Comparison of ENCODE assay signal across 22 mouse cellular contexts in genomic region chr15:98883661-98884060, GRCm38 (mm10). TPM values are rescaled to one million over a fixed set of nuclear protein-coding genes. Genes with fewer than 3 reads are reported as not detected.
DNase-seq lines count a peak whose midpoint lies in the region; ATAC-seq and TF ChIP-seq lines count a peak whose summit lies in the region.
"Had no signal": no experiment of that assay in that cellular context is flagged by ENCODE, and none has a peak within 500 bp of the region (broad histone marks: within the 10 kb centered on the region; RNA-seq: fewer than 3 reads in every experiment).

No protein-coding gene starts in this region.

- no peaks in the 10 kb centered on the region for H3K27me3 ChIP-seq in kidney, adult 2 months (replicated peaks; ENCODE audit: control insufficient read depth, insufficient read depth, low read length)
- H3K27me3 ChIP-seq in intestine, embryonic 15.5 days (replicated peaks): no peaks in the 10 kb centered on the region
- no peaks in the 10 kb centered on the region for H3K27me3 ChIP-seq in intestine, embryonic 16.5 days (replicated peaks; ENCODE audit: control insufficient read depth, insufficient read depth, low read length)
- H3K27me3 ChIP-seq in liver, embryonic 13.5 days: peaks cover 14% of the 10 kb centered on the region; the same call in 1 of the 2 replicates
- H3K27me3 ChIP-seq: embryonic facial prominence, embryonic 13.5 days; forebrain, embryonic 15.5 days; heart, embryonic 12.5 days; stomach, embryonic 15.5 days had no signal

- ATAC-seq in intestine, embryonic 15.5 days: peak; percentile 34; the same call in 1 of the 2 replicates
- ATAC-seq in intestine, embryonic 16.5 days: peak; percentile 41
- ATAC-seq in liver, embryonic 13.5 days (ENCODE audit: low read depth): no peak
- ATAC-seq: forebrain, embryonic 15.5 days had no signal

- TF ChIP-seq CTCF in kidney, adult 2 months (conservative IDR thresholded peaks at IDR 0.05; ENCODE audit: insufficient read depth, insufficient read length, low read depth, low read length): no peak

- peaks cover 9% of the 10 kb centered on the region; the same call in 1 of the 2 replicates for H3K4me1 ChIP-seq in kidney, adult 2 months (ENCODE audit: control insufficient read depth, insufficient read depth, low read length)
- H3K4me1 ChIP-seq in intestine, embryonic 15.5 days (replicated peaks): 0 out of 2 replicates have a peak, but pooled peaks cover 7% of the 10 kb centered on the region
- peaks cover 5% of the 10 kb centered on the region for H3K4me1 ChIP-seq in intestine, embryonic 16.5 days (ENCODE audit: control insufficient read depth, insufficient read depth, low read length)
- peaks cover 29% of the 10 kb centered on the region for H3K4me1 ChIP-seq in liver, embryonic 13.5 days (replicated peaks)

- peak; percentile 93 for DNase-seq in kidney, adult 2 months
- DNase-seq in kidney, postnatal 10 days: no peak
- no peak for DNase-seq in liver, embryonic 13.5 days
- no peak for DNase-seq in left cerebral cortex, adult 9 months (ENCODE audit: low spot score in 2 of 2)
- DNase-seq in spleen, postnatal 14 days (ENCODE audit: low spot score in 2 of 2): no peak
- DNase-seq: B cell, adult 2 months; cerebellum, adult 11 months; cerebellum, adult 9-11 months; heart, adult 2 months; layer of hippocampus, adult 9-11 months; lung, adult 2 months; lung, postnatal 14 days; midbrain, embryonic 14.5 days; thymus, postnatal 14 days had no signal

- no peaks in the 10 kb centered on the region for H3K36me3 ChIP-seq in kidney, adult 2 months (ENCODE audit: control insufficient read depth, insufficient read depth, low read length)
- no peaks in the 10 kb centered on the region for H3K36me3 ChIP-seq in intestine, embryonic 15.5 days
- H3K36me3 ChIP-seq in intestine, embryonic 16.5 days (ENCODE audit: control insufficient read depth, insufficient read depth, low read length): no peaks in the 10 kb centered on the region
- H3K36me3 ChIP-seq in liver, embryonic 13.5 days: no peaks in the 10 kb centered on the region
- H3K36me3 ChIP-seq: embryonic facial prominence, embryonic 13.5 days; forebrain, embryonic 15.5 days; heart, embryonic 12.5 days; stomach, embryonic 15.5 days had no signal

- H3K9me3 ChIP-seq in intestine, embryonic 15.5 days: no peaks in the 10 kb centered on the region
- no peaks in the 10 kb centered on the region for H3K9me3 ChIP-seq in intestine, embryonic 16.5 days (ENCODE audit: control insufficient read depth, low read length)
- H3K9me3 ChIP-seq in liver, embryonic 13.5 days (replicated peaks): no peaks in the 10 kb centered on the region
- H3K9me3 ChIP-seq: embryonic facial prominence, embryonic 13.5 days; forebrain, embryonic 10.5 days; forebrain, embryonic 15.5 days; heart, embryonic 12.5 days; stomach, embryonic 15.5 days had no signal

- H3K4me3 ChIP-seq in kidney, adult 2 months (ENCODE audit: insufficient read depth, low read depth, low read length): no peak overlapping the region
- no peak overlapping the region for H3K4me3 ChIP-seq in intestine, embryonic 15.5 days (replicated peaks)
- no peak overlapping the region for H3K4me3 ChIP-seq in intestine, embryonic 16.5 days (ENCODE audit: low read length)
- H3K4me3 ChIP-seq in liver, embryonic 13.5 days (replicated peaks): no peak overlapping the region
- H3K4me3 ChIP-seq: embryonic facial prominence, embryonic 13.5 days; forebrain, embryonic 10.5 days; forebrain, embryonic 15.5 days; heart, adult 2 months; heart, embryonic 12.5 days; stomach, embryonic 15.5 days had no signal

- no peak overlapping the region for H3K4me2 ChIP-seq in intestine, embryonic 15.5 days (replicated peaks)
- no peak overlapping the region for H3K4me2 ChIP-seq in intestine, embryonic 16.5 days (ENCODE audit: low read depth, low read length)
- no peak overlapping the region for H3K4me2 ChIP-seq in liver, embryonic 13.5 days
- H3K4me2 ChIP-seq: embryonic facial prominence, embryonic 13.5 days; forebrain, embryonic 15.5 days; heart, embryonic 12.5 days; hindbrain, embryonic 14.5 days; stomach, embryonic 15.5 days had no signal

- no peak for TF ChIP-seq POLR2A in kidney, adult 2 months (IDR thresholded peaks at IDR 0.05; ENCODE audit: low read depth, low read length)

- H3K9ac ChIP-seq in intestine, embryonic 15.5 days: no peak overlapping the region
- H3K9ac ChIP-seq in intestine, embryonic 16.5 days (ENCODE audit: low read depth, low read length): no peak overlapping the region
- H3K9ac ChIP-seq in liver, embryonic 13.5 days: no peak overlapping the region
- H3K9ac ChIP-seq: embryonic facial prominence, embryonic 13.5 days; forebrain, embryonic 15.5 days; heart, embryonic 12.5 days; hindbrain, embryonic 14.5 days; stomach, embryonic 15.5 days had no signal

- H3K27ac ChIP-seq in kidney, adult 2 months (ENCODE audit: insufficient read depth, low read depth, low read length): peak overlapping the region; percentile 94
- H3K27ac ChIP-seq in intestine, embryonic 15.5 days: peak overlapping the region; percentile 64
- peak overlapping the region; percentile 82 for H3K27ac ChIP-seq in intestine, embryonic 16.5 days (ENCODE audit: low read length)
- peak overlapping the region; percentile 13; the same call in 1 of the 2 replicates for H3K27ac ChIP-seq in liver, embryonic 13.5 days
- H3K27ac ChIP-seq: embryonic facial prominence, embryonic 13.5 days; forebrain, embryonic 10.5 days; forebrain, embryonic 15.5 days; heart, adult 2 months; hindbrain, embryonic 14.5 days; stomach, embryonic 15.5 days had no signal

RNA-seq across cellular contexts. Expression of gene Rhebl1, which starts 10.7 kb away (rescaled TPM):
- polyA plus RNA-seq in kidney, adult 2 months (2012; rRNA removed): 6.4 and 7.1 TPM in 2 replicates
- 10.8 and 12.5 TPM in 2 replicates for polyA plus RNA-seq in intestine, embryonic 15.5 days (2015; fragmentation: Nextera tagmentation; extraction: Ambion mirVana)
- polyA plus RNA-seq in intestine, embryonic 16.5 days (2015; fragmentation: Nextera tagmentation; extraction: Ambion mirVana): 11.3 and 12.3 TPM in 2 replicates
- 4.0 and 4.2 TPM in 2 replicates for polyA plus RNA-seq in liver, embryonic 13.5 days (2015; fragmentation: Nextera tagmentation; extraction: Ambion mirVana)

RNA-seq across cellular contexts. Expression of gene Kmt2d, which starts 12.7 kb away (rescaled TPM):
- 18.8 and 20.8 TPM in 2 replicates for polyA plus RNA-seq in kidney, adult 2 months (2012; rRNA removed)
- 9.6 and 10.4 TPM in 2 replicates for polyA plus RNA-seq in intestine, embryonic 15.5 days (2015; fragmentation: Nextera tagmentation; extraction: Ambion mirVana)
- polyA plus RNA-seq in intestine, embryonic 16.5 days (2015; fragmentation: Nextera tagmentation; extraction: Ambion mirVana): 7.7 and 7.9 TPM in 2 replicates
- polyA plus RNA-seq in liver, embryonic 13.5 days (2015; fragmentation: Nextera tagmentation; extraction: Ambion mirVana): 4.0 and 4.2 TPM in 2 replicates

RNA-seq across cellular contexts. Expression of gene Dhh, which starts 14.7 kb away (rescaled TPM):
- polyA plus RNA-seq in kidney, adult 2 months (2012; rRNA removed): 1.2 and 1.5 TPM in 2 replicates
- 0.96 and 1.1 TPM in 2 replicates for polyA plus RNA-seq in intestine, embryonic 15.5 days (2015; fragmentation: Nextera tagmentation; extraction: Ambion mirVana)
- polyA plus RNA-seq in intestine, embryonic 16.5 days (2015; fragmentation: Nextera tagmentation; extraction: Ambion mirVana): 0.83 and 1.6 TPM in 2 replicates
- polyA plus RNA-seq in liver, embryonic 13.5 days (2015; fragmentation: Nextera tagmentation; extraction: Ambion mirVana): 0.12 and 0.16 TPM in 2 replicates

RNA-seq across cellular contexts. Expression of gene Lmbr1l, which starts 34.4 kb away (rescaled TPM):
- 36.1 and 50.2 TPM in 2 replicates for polyA plus RNA-seq in kidney, adult 2 months (2012; rRNA removed)
- 18.6 and 19.0 TPM in 2 replicates for polyA plus RNA-seq in intestine, embryonic 15.5 days (2015; fragmentation: Nextera tagmentation; extraction: Ambion mirVana)
- 20.4 and 23.6 TPM in 2 replicates for polyA plus RNA-seq in intestine, embryonic 16.5 days (2015; fragmentation: Nextera tagmentation; extraction: Ambion mirVana)
- 3.2 and 3.9 TPM in 2 replicates for polyA plus RNA-seq in liver, embryonic 13.5 days (2015; fragmentation: Nextera tagmentation; extraction: Ambion mirVana)

RNA-seq across cellular contexts. Expression of gene Tuba1b, which starts 50.7 kb away (rescaled TPM):
- polyA plus RNA-seq in kidney, adult 2 months (2012; rRNA removed): 488 and 540 TPM in 2 replicates
- polyA plus RNA-seq in intestine, embryonic 15.5 days (2015; fragmentation: Nextera tagmentation; extraction: Ambion mirVana): 1,296 and 1,330 TPM in 2 replicates
- polyA plus RNA-seq in intestine, embryonic 16.5 days (2015; fragmentation: Nextera tagmentation; extraction: Ambion mirVana): 1,159 and 1,322 TPM in 2 replicates
- 1,202 and 1,287 TPM in 2 replicates for polyA plus RNA-seq in liver, embryonic 13.5 days (2015; fragmentation: Nextera tagmentation; extraction: Ambion mirVana)

Comparison
In these comparisons a context has a peak if more than half of its experiments do, and no peak if none do; other contexts are left out.
1. H3K27ac ChIP-seq: peak in every context shown above with its lines; median percentile 94 in kidney, adult 2 months; 82 in intestine, embryonic 16.5 days; 64 in intestine, embryonic 15.5 days; 13 in liver, embryonic 13.5 days.